Mouse (Mus musculus): ENCODE data around the gene Defb9.
A peak's percentile ranks its signal among the peaks of the same experiment; 100 is the strongest.
"Not testable (repeated sequence)": the region's sequence is repeated elsewhere in the genome, so short reads cannot be mapped to it uniquely, and the experiment has no call there.

Gene Defb9

DNA sequence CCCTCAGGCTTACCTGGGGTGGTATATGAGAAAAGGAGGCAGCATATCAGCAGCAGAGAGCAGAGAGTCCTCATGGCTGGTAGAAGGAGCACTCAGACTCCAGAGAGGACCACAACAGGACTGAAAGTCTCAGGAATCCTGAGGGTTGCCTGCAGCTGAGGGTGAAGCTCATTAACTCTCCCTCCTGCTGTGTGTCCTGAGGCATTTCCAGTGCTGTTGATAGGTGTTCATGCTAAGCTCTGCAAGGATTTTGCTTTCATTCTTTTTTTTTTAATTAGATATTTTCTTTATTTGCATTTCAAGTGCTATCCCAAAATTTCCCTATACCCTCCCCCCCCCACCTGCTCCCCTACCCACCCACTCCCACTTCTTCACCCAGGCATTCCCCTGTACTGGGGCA, at the start of gene Defb9:
TSS of gene Defb9 (minus strand) at position 101 of the 400 bp plus-strand sequence.
- peak; percentile 2 for DNase-seq (ENCODE audit: low read depth, low spot score)

DNA sequence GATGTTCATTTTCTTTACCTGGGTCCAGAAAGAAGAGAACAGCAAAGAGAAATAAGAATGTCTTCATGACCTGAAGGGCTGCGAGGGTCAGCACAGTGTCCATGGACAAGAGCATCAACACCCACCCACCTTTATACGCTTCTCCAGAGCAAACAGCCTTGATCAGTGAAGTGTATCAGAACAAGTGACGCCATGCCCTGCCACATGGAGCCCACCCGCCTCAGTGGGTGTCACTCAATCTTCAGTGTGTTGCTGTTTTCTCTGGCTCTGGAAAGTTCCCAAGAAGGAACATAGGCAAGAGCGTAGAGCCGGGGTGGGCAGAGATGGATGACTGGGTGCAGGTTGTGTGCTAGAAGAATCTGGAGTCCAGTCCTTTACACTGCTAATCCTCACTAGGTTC, 47.4 kb upstream of the Defb9 start, which contains the start of gene Defb15:
TSS of gene Defb15 (minus strand) at position 101 of the 400 bp plus-strand sequence.
- no peak for DNase-seq (ENCODE audit: low read depth, low spot score)

DNA sequence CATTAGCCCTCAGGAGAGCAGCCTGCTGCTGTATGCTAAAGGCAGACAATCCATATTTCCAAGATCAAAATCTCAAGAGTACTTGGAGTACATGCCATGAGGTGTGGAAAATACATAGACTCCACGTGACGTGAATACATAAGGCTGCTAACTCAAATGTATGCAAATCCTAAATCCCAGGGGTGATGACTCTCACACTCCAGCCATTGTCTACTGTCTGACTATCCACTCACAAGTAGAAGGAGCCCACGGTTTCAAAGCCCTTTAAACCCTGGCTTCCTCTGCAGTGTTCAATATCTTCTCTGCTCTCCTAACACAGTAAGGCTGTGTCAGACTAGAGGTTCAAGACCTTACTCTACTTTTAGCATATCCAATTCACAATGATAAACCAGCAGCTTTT, 45.5 kb upstream of the Defb9 start:
- DNase-seq (ENCODE audit: low read depth, low spot score), result not testable (repeated sequence)

DNA sequence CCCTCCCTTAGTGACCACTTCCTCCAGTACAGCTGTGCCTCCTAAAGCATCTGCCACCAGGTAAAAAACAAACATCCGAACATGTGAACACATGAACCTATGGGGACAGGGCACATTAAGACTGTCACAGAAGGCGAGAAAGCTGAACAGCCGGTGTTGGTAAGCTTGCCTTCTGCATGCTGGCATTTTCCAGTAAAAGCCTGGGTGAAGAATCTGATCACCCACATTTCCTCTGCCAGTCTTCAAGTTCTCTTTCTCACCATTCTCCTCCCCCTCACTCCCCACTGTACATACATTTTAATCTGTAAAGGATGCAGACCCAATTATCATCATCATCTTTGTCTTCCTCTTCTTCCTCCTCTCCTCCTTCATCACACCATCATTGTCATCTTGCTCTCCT, 30.4 kb upstream of the Defb9 start:
- no peak for DNase-seq (ENCODE audit: low read depth, low spot score)

DNA sequence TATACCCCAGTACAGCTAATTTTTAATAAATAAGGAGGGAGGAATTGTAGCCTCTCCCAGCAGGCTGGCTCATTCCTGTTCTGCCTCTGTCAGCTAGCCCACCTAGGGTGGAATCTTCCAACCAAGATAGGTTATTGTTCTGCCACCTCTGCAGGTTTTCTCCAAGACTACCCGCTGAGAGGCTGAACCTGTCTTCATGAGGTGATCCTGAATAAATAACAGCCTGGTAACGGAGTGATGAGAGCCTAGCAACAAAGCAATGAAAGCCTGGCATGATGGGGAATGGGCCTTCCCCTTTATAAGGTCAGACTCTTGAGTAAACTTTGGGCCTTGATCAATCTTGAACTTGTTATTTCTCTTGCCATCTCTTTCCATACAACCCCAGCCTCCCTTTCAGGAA, 27.3 kb upstream of the Defb9 start:
- no peak for DNase-seq (ENCODE audit: low read depth, low spot score)

DNA sequence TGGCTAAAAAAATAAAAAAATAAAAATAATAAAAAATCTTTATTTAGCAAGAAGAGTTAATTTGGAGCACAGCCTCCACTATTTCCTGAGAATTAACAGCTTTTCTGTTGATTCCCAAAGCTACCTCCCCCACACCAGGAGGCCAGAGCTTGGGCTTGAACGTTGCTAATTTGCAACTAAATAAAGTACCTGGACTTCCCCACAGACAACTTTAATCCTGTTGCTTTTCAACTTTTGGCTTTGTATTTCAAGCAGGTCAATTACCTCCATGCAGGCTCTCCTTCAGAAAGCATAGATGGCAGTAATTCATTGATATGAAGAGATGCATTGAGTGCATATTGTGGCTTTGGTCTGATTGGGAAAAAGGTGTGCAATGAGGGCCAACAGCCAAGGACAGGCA, 26.7 kb upstream of the Defb9 start:
- DNase-seq (ENCODE audit: low read depth, low spot score), result no peak

DNA sequence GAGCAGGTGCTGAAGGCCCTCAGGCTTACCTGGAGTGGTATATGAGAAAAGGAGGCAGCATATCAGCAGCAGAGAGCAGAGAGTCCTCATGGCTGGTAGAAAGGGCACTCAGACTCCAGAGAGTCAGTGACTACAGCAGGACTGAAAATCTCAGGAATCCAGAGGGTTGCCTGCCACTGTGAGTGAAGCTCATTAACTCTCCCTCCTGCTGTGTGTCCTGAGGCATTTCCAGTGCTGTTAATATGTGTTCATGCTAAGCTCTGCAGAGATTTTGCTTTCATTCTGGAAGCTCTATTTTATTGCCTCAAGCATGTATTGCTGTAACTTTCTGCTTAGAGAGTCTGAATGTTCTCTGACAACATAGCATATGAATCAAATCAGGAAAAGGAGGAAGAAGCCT, 21.1 kb upstream of the Defb9 start, which contains the start of gene Defb11:
TSS of gene Defb11 (minus strand) at position 123 of the 400 bp plus-strand sequence.
- DNase-seq (ENCODE audit: low read depth, low spot score), result peak; percentile 11

DNA sequence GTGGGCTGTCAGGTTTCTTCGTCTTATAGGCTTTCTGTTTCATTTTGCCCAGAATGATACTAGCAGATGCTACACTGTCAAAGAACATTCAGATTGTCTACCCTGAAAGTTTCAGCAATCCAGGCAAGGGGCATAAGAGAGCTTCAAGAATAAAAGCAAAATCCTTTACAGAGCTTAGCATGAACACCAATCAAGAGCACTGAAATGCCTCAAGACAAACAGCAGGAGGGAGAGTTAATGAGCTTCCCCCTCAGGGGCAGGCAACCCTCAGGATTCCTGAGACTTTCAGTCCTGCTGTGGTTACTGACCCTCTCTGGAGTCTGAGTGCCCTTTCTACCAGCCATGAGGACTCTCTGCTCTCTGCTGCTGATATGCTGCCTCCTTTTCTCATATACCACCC, 26.6 kb downstream of the Defb9 start, which contains the start of gene Defb10:
TSS of gene Defb10 (plus strand) at position 316 of the 400 bp plus-strand sequence.
- peak; percentile 23 for DNase-seq (ENCODE audit: low read depth, low spot score)

Data from forelimb bud, embryonic 11.5 days (tissue).